Mouse (Mus musculus): ENCODE data around the gene Rit1. TPM values are rescaled to one million over a fixed set of nuclear protein-coding genes. Genes with fewer than 3 reads are reported as not detected.
"Not testable (repeated sequence)": the region's sequence is repeated elsewhere in the genome, so short reads cannot be mapped to it uniquely, and the experiment has no call there.

Gene Rit1
- polyA plus RNA-seq, 1 experiment = 52.1 TPM

GRCm38 (mm10) chr3:88695545-88695944, 21.1 kb upstream of the Rit1 start:
- no peaks in the 10 kb centered on the region for H3K4me1 ChIP-seq (ENCODE audit: control insufficient read depth, insufficient read depth, low read length)
- no peak for TF ChIP-seq POLR2A (IDR thresholded peaks at IDR 0.05; ENCODE audit: low read depth, low read length)
- TF ChIP-seq CTCF (IDR thresholded peaks at IDR 0.05; ENCODE audit: borderline replicate concordance, insufficient read depth, low read length) = no peak
- H3K27ac ChIP-seq (ENCODE audit: insufficient read depth, low read length) = no peak overlapping the region
- no peak overlapping the region for H3K4me3 ChIP-seq (ENCODE audit: insufficient read depth, low read length)

- Histone ChIP-seq H3K27ac (ENCODE audit: insufficient read depth, low read length) (no peak overlapping the region), H3K4me3 (ENCODE audit: insufficient read depth, low read length) (no peak overlapping the region), H3K4me1 (ENCODE audit: control insufficient read depth, insufficient read depth, low read length) (no peaks in the 10 kb centered on the region)
- TF ChIP-seq POLR2A (IDR thresholded peaks at IDR 0.05; ENCODE audit: low read depth, low read length) = no peak
- TF ChIP-seq CTCF (IDR thresholded peaks at IDR 0.05; ENCODE audit: borderline replicate concordance, insufficient read depth, low read length) = no peak
These were observed 18.6 kb upstream of the Rit1 start for GRCm38 (mm10) chr3:88698051-88698450.

DNA sequence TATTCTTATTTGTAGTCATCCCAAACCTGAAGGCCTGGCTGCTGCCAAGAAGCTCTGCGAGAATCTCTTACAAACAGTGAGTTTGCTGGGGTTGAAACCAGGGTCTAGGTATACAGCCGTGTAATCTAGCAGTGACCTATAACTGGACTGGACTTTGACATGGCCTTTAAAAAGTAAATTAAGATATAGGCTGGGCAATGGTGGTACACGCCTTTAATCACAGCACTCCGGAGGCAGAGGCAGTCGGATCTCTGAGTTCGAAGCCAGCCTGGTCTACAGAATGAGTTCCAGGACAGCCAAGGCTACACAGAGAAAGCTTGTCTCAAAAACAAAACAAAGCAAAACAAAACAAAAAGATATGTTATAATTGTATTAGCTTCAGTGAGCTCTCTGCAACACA, 17.8 kb upstream of the Rit1 start:
- Histone ChIP-seq H3K4me1 (ENCODE audit: control insufficient read depth, insufficient read depth, low read length) (no peaks in the 10 kb centered on the region), H3K27ac (ENCODE audit: insufficient read depth, low read length) (no peak overlapping the region), H3K4me3 (ENCODE audit: insufficient read depth, low read length) (no peak overlapping the region)
- TF ChIP-seq CTCF (IDR thresholded peaks at IDR 0.05; ENCODE audit: borderline replicate concordance, insufficient read depth, low read length) (no peak), POLR2A (IDR thresholded peaks at IDR 0.05; ENCODE audit: low read depth, low read length) (no peak)

- Histone ChIP-seq H3K4me3 (ENCODE audit: insufficient read depth, low read length) (no peak overlapping the region), H3K27ac (ENCODE audit: insufficient read depth, low read length) (no peak overlapping the region), H3K4me1 (ENCODE audit: control insufficient read depth, insufficient read depth, low read length) (no peaks in the 10 kb centered on the region)
- no peak for TF ChIP-seq CTCF (IDR thresholded peaks at IDR 0.05; ENCODE audit: borderline replicate concordance, insufficient read depth, low read length)
- TF ChIP-seq POLR2A (IDR thresholded peaks at IDR 0.05; ENCODE audit: low read depth, low read length) = no peak
These were observed 16.4 kb upstream of the Rit1 start for GRCm38 (mm10) chr3:88700247-88700646.

DNA sequence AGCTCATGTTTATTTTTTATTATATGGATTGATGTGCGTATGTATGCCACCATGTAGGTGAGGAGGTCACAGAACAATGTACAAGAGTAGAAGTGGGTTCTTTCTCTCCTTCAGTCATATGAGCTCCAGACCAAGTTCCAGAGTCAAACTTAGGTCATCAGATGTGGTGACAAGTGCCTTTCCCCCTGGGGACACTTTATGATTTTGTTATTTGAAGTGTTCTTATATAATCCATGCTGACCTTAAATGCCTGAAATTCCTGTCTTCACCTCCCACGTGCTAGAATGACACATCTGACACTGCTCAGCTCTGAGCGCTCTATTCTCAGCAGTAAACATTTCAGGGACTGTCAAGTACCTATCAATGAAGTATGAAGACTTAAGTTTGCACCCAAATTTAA, 15.4 kb upstream of the Rit1 start:
- Histone ChIP-seq H3K4me1 (ENCODE audit: control insufficient read depth, insufficient read depth, low read length) (no peaks in the 10 kb centered on the region), H3K27ac (ENCODE audit: insufficient read depth, low read length) (no peak overlapping the region)
- TF ChIP-seq CTCF (IDR thresholded peaks at IDR 0.05; ENCODE audit: borderline replicate concordance, insufficient read depth, low read length) = no peak
- TF ChIP-seq POLR2A (IDR thresholded peaks at IDR 0.05; ENCODE audit: low read depth, low read length) = no peak

DNA sequence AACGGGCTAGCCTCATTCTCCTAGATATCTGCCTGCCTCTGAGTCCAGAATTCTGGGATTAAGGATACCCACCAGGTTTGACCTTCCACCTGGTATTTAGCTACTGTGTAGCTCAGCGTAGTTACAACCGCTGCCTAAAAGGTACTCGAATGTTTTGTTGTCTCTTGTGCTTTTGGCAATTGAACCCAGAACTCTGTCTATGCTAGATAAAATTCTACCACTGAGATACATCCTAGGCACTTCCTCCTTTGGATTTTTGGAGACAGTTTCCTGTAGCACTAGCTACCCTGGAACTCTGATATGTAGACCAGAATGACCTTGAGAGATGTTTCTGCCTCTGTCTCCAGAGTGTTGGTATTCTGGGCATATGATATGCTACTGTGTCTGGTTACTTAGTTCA, 2.9 kb upstream of the Rit1 start:
- Histone ChIP-seq H3K4me3 (ENCODE audit: insufficient read depth, low read length) (no peak overlapping the region), H3K27ac (ENCODE audit: insufficient read depth, low read length) (no peak overlapping the region), H3K4me1 (ENCODE audit: control insufficient read depth, insufficient read depth, low read length) (no peaks in the 10 kb centered on the region)
- no peak for TF ChIP-seq CTCF (IDR thresholded peaks at IDR 0.05; ENCODE audit: borderline replicate concordance, insufficient read depth, low read length)
- no peak for TF ChIP-seq POLR2A (IDR thresholded peaks at IDR 0.05; ENCODE audit: low read depth, low read length)

More for the DNA sequence above, 15.4 kb upstream of the Rit1 start:
- no peak overlapping the region for H3K4me3 ChIP-seq (ENCODE audit: insufficient read depth, low read length)

- TF ChIP-seq POLR2A (IDR thresholded peaks at IDR 0.05; ENCODE audit: low read depth, low read length) (no peak), CTCF (IDR thresholded peaks at IDR 0.05; ENCODE audit: borderline replicate concordance, insufficient read depth, low read length) (no peak)
- no peaks in the 10 kb centered on the region for H3K4me1 ChIP-seq (ENCODE audit: control insufficient read depth, insufficient read depth, low read length)
- H3K4me3 ChIP-seq (ENCODE audit: insufficient read depth, low read length) = no peak overlapping the region
- no peak overlapping the region; the same call in 1 of the 2 replicates for H3K27ac ChIP-seq (ENCODE audit: insufficient read depth, low read length)
These were observed 1.9 kb upstream of the Rit1 start for GRCm38 (mm10) chr3:88714725-88715124.

GRCm38 (mm10) chr3:88715716-88716115, 922 bp upstream of the Rit1 start:
- H3K4me3 ChIP-seq (ENCODE audit: insufficient read depth, low read length); H3K4me1 ChIP-seq (ENCODE audit: control insufficient read depth, insufficient read depth, low read length); H3K27ac ChIP-seq (ENCODE audit: insufficient read depth, low read length): not testable (repeated sequence)

- Histone ChIP-seq H3K4me1 (ENCODE audit: control insufficient read depth, insufficient read depth, low read length) (no peaks in the 10 kb centered on the region), H3K27ac (ENCODE audit: insufficient read depth, low read length) (peak overlapping the region; percentile 35), H3K4me3 (ENCODE audit: insufficient read depth, low read length) (peak overlapping the region; percentile 83)
- TF ChIP-seq CTCF (IDR thresholded peaks at IDR 0.05; ENCODE audit: borderline replicate concordance, insufficient read depth, low read length) (no peak), POLR2A (IDR thresholded peaks at IDR 0.05; ENCODE audit: low read depth, low read length) (no peak)
These were observed 660 bp downstream of the Rit1 start for GRCm38 (mm10) chr3:88717198-88717798.

GRCm38 (mm10) chr3:88717831-88718230, 1.2 kb downstream of the Rit1 start:
- peak overlapping the region; percentile 42 for H3K4me3 ChIP-seq (ENCODE audit: insufficient read depth, low read length)
- H3K27ac ChIP-seq (ENCODE audit: insufficient read depth, low read length) = no peak overlapping the region

DNA sequence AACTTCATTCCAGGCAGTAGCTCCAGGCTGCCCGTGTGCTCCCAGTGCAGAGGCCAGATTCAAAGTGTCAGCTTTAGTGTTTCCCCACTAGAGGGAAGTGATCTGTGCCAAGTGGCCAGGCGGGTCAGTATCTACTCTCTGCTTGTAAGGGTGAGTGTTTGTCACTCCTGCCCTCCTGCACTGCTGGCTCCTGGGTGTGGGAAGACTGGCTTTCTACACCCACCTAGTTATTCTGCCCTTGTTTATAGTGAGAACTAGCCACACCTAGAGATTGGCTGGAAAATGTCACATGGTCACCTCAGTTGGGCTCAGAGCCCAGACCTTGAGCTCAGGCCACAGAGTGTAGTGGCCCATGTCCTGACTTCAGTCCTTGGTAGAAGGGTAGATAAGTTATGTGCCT, 2.5 kb downstream of the Rit1 start:
- no peaks in the 10 kb centered on the region for H3K4me1 ChIP-seq (ENCODE audit: control insufficient read depth, insufficient read depth, low read length)
- no peak overlapping the region for H3K4me3 ChIP-seq (ENCODE audit: insufficient read depth, low read length)
- H3K27ac ChIP-seq (ENCODE audit: insufficient read depth, low read length) = no peak overlapping the region
- TF ChIP-seq POLR2A (IDR thresholded peaks at IDR 0.05; ENCODE audit: low read depth, low read length) (no peak), CTCF (IDR thresholded peaks at IDR 0.05; ENCODE audit: borderline replicate concordance, insufficient read depth, low read length) (no peak)

More at GRCm38 (mm10) chr3:88717831-88718230, 1.2 kb downstream of the Rit1 start:
- TF ChIP-seq POLR2A (IDR thresholded peaks at IDR 0.05; ENCODE audit: low read depth, low read length) (no peak), CTCF (IDR thresholded peaks at IDR 0.05; ENCODE audit: borderline replicate concordance, insufficient read depth, low read length) (no peak)
- H3K4me1 ChIP-seq (ENCODE audit: control insufficient read depth, insufficient read depth, low read length) = no peaks in the 10 kb centered on the region
